Mouse (Mus musculus): Measurements from ENCODE around the gene Baz1b.

DNA sequence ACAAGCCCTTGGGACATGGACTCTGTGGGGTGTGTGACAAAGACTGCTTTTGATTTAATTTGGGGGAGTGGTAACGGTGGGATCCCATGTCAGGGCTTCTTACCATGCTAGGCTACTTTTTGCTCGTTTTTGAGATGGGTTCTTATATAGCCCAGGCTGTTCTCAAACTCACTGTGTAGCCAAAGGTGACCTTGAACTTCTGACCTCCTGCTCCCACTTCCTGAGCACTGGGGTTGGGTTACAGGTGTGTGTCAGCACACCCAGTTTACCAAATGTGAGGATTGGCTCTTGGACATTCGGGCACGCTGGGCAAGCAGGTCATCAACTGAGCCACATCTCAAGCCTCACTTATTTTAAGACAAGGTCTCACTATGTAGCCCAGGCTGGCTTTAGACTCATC lies 83.3 kb downstream of the Baz1b start:
- no peak for TF ChIP-seq POLR2A (IDR thresholded peaks at IDR 0.05; ENCODE audit: low read depth, low read length)
- no peak for TF ChIP-seq CTCF (conservative IDR thresholded peaks at IDR 0.05; ENCODE audit: insufficient read depth, insufficient read length, low read depth, low read length)

All from kidney, adult 2 months (tissue).